ENCODE assay signal across 9 mouse cellular contexts in genomic region chr4:47050642-47051381, GRCm38 (mm10). TPM values are rescaled to one million over a fixed set of nuclear protein-coding genes. Genes with fewer than 3 reads are reported as not detected.
A peak's percentile ranks its signal among the peaks of the same experiment; 100 is the strongest.
DNase-seq lines count a peak whose midpoint lies in the region; ATAC-seq and TF ChIP-seq lines count a peak whose summit lies in the region.
"Had no signal": no experiment of that assay in that cellular context is flagged by ENCODE, and none has a peak within 500 bp of the region (broad histone marks: within the 10 kb centered on the region; RNA-seq: fewer than 3 reads in every experiment).

No protein-coding gene starts in this region.

- no peak overlapping the region for H3K9ac ChIP-seq in lung, embryonic 14.5 days
- no peak overlapping the region for H3K9ac ChIP-seq in hindbrain, embryonic 16.5 days (ENCODE audit: low read depth, low read length)
- H3K9ac ChIP-seq in limb, embryonic 11.5 days (ENCODE audit: low read length): no peak overlapping the region; the same call in 1 of the 2 replicates

- TF ChIP-seq CTCF in lung, embryonic 14.5 days (IDR thresholded peaks at IDR 0.05; ENCODE audit: low read depth): no peak

- peaks cover 9% of the 10 kb centered on the region; the same call in 1 of the 2 replicates for H3K27me3 ChIP-seq in lung, embryonic 14.5 days (ENCODE audit: insufficient read depth, low read length)
- no peaks in the 10 kb centered on the region for H3K27me3 ChIP-seq in hindbrain, embryonic 16.5 days (replicated peaks; ENCODE audit: control insufficient read depth, insufficient read depth, low read length)
- no peaks in the 10 kb centered on the region for H3K27me3 ChIP-seq in limb, embryonic 11.5 days (ENCODE audit: control insufficient read depth, insufficient read depth, low read length)

- H3K4me1 ChIP-seq in lung, embryonic 14.5 days (ENCODE audit: insufficient read depth): no peaks in the 10 kb centered on the region
- H3K4me1 ChIP-seq in hindbrain, embryonic 16.5 days (ENCODE audit: control insufficient read depth, insufficient read depth, low read depth, low read length): peaks cover 15% of the 10 kb centered on the region
- peaks cover 5% of the 10 kb centered on the region; the same call in 1 of the 2 replicates for H3K4me1 ChIP-seq in limb, embryonic 11.5 days (ENCODE audit: control insufficient read depth, insufficient read depth, low read length)

- DNase-seq in lung, embryonic 14.5 days: no peak
- DNase-seq in lung, postnatal 10 days: no peak
- DNase-seq in limb, embryonic 11.5 days (ENCODE audit: low spot score): peak; percentile 48
- DNase-seq in yolk sac, embryonic 10.5 days (ENCODE audit: low spot score): peak; percentile 36
- DNase-seq in retina, postnatal 1 day: no peak
- no peak for DNase-seq in lung, postnatal 25 days (ENCODE audit: low spot score)
- DNase-seq in ovary, postnatal 14 days (ENCODE audit: low spot score): no peak

- no peak overlapping the region for H3K4me3 ChIP-seq in lung, embryonic 14.5 days (ENCODE audit: low read depth, low read length)
- H3K4me3 ChIP-seq in hindbrain, embryonic 16.5 days (ENCODE audit: low read length): no peak overlapping the region
- no peak overlapping the region for H3K4me3 ChIP-seq in limb, embryonic 11.5 days (ENCODE audit: low read depth, low read length)

- peak; percentile 50 for ATAC-seq in lung, embryonic 14.5 days (ENCODE audit: insufficient read depth)
- ATAC-seq in hindbrain, embryonic 16.5 days: peak; percentile 32
- peak; percentile 63 for ATAC-seq in limb, embryonic 11.5 days (ENCODE audit: insufficient number of reproducible peaks, low FRiP score, low TSS enrichment, low read depth)

- no peak overlapping the region for H3K27ac ChIP-seq in lung, embryonic 14.5 days (ENCODE audit: low read depth)
- no peak overlapping the region for H3K27ac ChIP-seq in hindbrain, embryonic 16.5 days (ENCODE audit: low read depth, low read length)
- 0 out of 2 replicates have a peak overlapping the region, but pooled peaks have one; percentile 25 for H3K27ac ChIP-seq in limb, embryonic 11.5 days (replicated peaks; ENCODE audit: low read depth, low read length)

- H3K9me3 ChIP-seq in lung, embryonic 14.5 days (ENCODE audit: low read depth, low read length): no peaks in the 10 kb centered on the region
- no peaks in the 10 kb centered on the region for H3K9me3 ChIP-seq in hindbrain, embryonic 16.5 days (ENCODE audit: control insufficient read depth, low read length)
- no peaks in the 10 kb centered on the region for H3K9me3 ChIP-seq in limb, embryonic 11.5 days (ENCODE audit: control insufficient read depth, low read length)

- 20% methylated on average over 10 of the region's 10 CpGs for WGBS in lung, embryonic 14.5 days
- WGBS in hindbrain, embryonic 16.5 days: 29% methylated on average over 10 of the region's 10 CpGs
- WGBS in limb, embryonic 11.5 days: 6% methylated on average over 10 of the region's 10 CpGs

- no peaks in the 10 kb centered on the region for H3K36me3 ChIP-seq in lung, embryonic 14.5 days (ENCODE audit: insufficient read depth)
- H3K36me3 ChIP-seq in hindbrain, embryonic 16.5 days (ENCODE audit: control insufficient read depth, insufficient read depth, low read length): no peaks in the 10 kb centered on the region
- H3K36me3 ChIP-seq in limb, embryonic 11.5 days (ENCODE audit: control insufficient read depth, insufficient read depth, low read length): no peaks in the 10 kb centered on the region
- H3K36me3 ChIP-seq: G1E had no signal

- no peak overlapping the region for H3K4me2 ChIP-seq in lung, embryonic 14.5 days
- no peak overlapping the region for H3K4me2 ChIP-seq in hindbrain, embryonic 16.5 days (ENCODE audit: low read length)
- H3K4me2 ChIP-seq in limb, embryonic 11.5 days (ENCODE audit: low read depth, severe bottlenecking): peak overlapping the region; percentile 18; the same call in 1 of the 2 replicates

RNA-seq across cellular contexts. Expression of gene Anks6, which starts 6.4 kb away (rescaled TPM):
- polyA plus RNA-seq in lung, embryonic 14.5 days (2014; fragmentation: Nextera tagmentation; extraction: Ambion mirVana): 3.1 and 4.8 TPM in 2 replicates
- polyA plus RNA-seq in hindbrain, embryonic 16.5 days (2015; fragmentation: Nextera tagmentation; extraction: Ambion mirVana): 3.0 and 4.1 TPM in 2 replicates
- 4.0 and 4.2 TPM in 2 replicates for polyA plus RNA-seq in limb, embryonic 11.5 days (2014; fragmentation: Nextera tagmentation; extraction: Ambion mirVana)
- polyA plus RNA-seq: G1E had no signal

RNA-seq across cellular contexts. Expression of gene Galnt12, which starts 40.9 kb away (rescaled TPM):
- polyA plus RNA-seq in lung, embryonic 14.5 days (2014; fragmentation: Nextera tagmentation; extraction: Ambion mirVana): 5.1 and 6.4 TPM in 2 replicates
- 0.97 and 1.1 TPM in 2 replicates for polyA plus RNA-seq in hindbrain, embryonic 16.5 days (2015; fragmentation: Nextera tagmentation; extraction: Ambion mirVana)
- 2.1 and 2.6 TPM in 2 replicates for polyA plus RNA-seq in limb, embryonic 11.5 days (2014; fragmentation: Nextera tagmentation; extraction: Ambion mirVana)
- polyA plus RNA-seq: G1E had no signal

RNA-seq across cellular contexts. Expression of gene Gabbr2, which starts 59.1 kb away (rescaled TPM):
- 0.07 TPM in 1 of 2 replicates, not detected in the other for polyA plus RNA-seq in lung, embryonic 14.5 days (2014; fragmentation: Nextera tagmentation; extraction: Ambion mirVana)
- 11.0 and 13.3 TPM in 2 replicates for polyA plus RNA-seq in hindbrain, embryonic 16.5 days (2015; fragmentation: Nextera tagmentation; extraction: Ambion mirVana)
- polyA plus RNA-seq in limb, embryonic 11.5 days (2014; fragmentation: Nextera tagmentation; extraction: Ambion mirVana): 0.10 and 0.20 TPM in 2 replicates
- polyA plus RNA-seq: G1E had no signal

Comparison
In these comparisons a context has a peak if more than half of its experiments do, and no peak if none do; other contexts are left out.
1. DNase-seq: peak in limb, embryonic 11.5 days (single experiment) and yolk sac, embryonic 10.5 days (single experiment); none in lung, embryonic 14.5 days (single experiment), lung, postnatal 10 days (single experiment), retina, postnatal 1 day (single experiment), lung, postnatal 25 days (single experiment) and ovary, postnatal 14 days (single experiment).
2. RNA of gene Gabbr2, which starts 59.1 kb away (polyA plus RNA-seq): 11.0 to 13.3 TPM in hindbrain, embryonic 16.5 days; 0.10 to 0.20 TPM in limb, embryonic 11.5 days and 0.07 TPM in lung, embryonic 14.5 days; every median in the first group is over 10 times any median in the second.
3. Peak in every context shown above with its lines, with median percentiles within 50 percentile points of each other: ATAC-seq.